Mouse (Mus musculus): ENCODE measurements around the gene Pkd1l2. TPM values are rescaled to one million over a fixed set of nuclear protein-coding genes. Genes with fewer than 3 reads are reported as not detected.

Gene Pkd1l2
- total RNA-seq, 2 experiments from 2014 or later, result 0.06 to 0.13 TPM

DNA sequence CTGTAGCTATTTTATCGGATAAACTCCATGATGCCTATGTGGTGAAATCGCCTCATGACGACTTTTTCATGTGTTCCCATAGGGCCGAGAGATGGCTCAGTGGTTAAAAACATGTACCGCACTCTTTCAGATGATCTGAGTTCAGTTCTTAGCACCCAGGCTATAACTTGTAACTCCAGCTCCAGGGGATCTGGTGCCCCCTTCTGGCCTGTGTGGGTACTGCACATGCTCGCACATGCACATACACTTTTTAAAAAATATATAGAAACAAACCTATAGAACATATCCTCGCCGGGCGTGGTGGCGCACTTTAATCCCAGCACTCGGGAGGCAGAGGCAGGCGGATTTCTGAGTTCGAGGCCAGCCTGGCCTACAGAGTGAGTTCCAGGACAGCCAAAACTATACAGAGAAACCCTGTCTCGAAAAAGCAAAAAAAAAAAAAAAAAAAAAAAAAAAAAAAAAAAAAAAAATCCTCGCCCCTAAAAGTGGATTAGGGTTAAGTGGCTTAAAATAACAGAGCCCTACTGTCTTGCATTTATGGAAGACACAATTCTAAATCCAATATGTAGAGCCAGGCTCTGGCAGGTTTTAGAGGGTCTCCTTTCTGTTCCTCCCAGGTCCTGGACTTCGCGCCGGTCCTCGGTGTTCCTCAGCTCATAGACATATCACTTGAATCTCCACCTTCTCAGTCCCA is 26.9 kb upstream of the Pkd1l2 start:
- intact Hi-C loops (cut with DNase I), result loop anchor here (2.0 kb wide), 1 partner anchor 366 kb away; no protein-coding TSS in a partner anchor
- no peak for DNase-seq
- peak; percentile 56 for TF ChIP-seq CTCF (IDR thresholded peaks at IDR 0.05)
- Histone ChIP-seq H3K27ac (no peak overlapping the region), H3K4me3 (no peak overlapping the region)

DNA sequence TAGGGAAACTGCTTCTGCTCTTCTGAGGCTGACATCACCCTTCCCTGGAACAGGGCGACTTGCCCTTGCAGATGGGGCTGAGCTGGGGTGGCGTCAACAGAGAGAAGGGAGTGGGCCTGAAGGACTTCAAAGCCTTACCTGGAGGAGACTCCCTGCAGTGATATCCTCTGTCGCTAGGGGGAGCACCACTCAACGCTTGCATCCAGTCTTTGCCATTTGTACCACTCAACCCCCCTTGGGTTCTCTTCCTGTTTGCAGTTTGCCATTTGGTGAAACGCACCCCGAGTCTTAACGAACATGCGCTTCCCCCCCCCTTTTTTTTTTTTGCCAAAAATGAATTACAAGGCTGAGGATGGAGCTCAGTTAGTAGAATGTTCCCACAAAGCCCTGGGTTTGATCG is 25.3 kb upstream of the Pkd1l2 start:
- Histone ChIP-seq H3K4me3 (no peak overlapping the region), H3K27ac (no peak overlapping the region)
- intact Hi-C loops (cut with DNase I), result no loop called here
- peak; percentile 63 for DNase-seq
- TF ChIP-seq CTCF (IDR thresholded peaks at IDR 0.05), result peak; percentile 84

- no peak for TF ChIP-seq CTCF (IDR thresholded peaks at IDR 0.05)
- DNase-seq, result no peak
- Histone ChIP-seq H3K4me3 (no peak overlapping the region), H3K27ac (no peak overlapping the region)
- intact Hi-C loops (cut with DNase I), result no loop called here
Observed at GRCm38 (mm10) chr8:117097564-117098191, 15.4 kb upstream of the Pkd1l2 start.

- intact Hi-C loops (cut with DNase I), result no loop called here
- Histone ChIP-seq H3K27ac (no peak overlapping the region), H3K4me3 (no peak overlapping the region)
- no peak for DNase-seq
- no peak for TF ChIP-seq CTCF (IDR thresholded peaks at IDR 0.05)
Observed at GRCm38 (mm10) chr8:117097051-117097563, 14.9 kb upstream of the Pkd1l2 start.

DNA sequence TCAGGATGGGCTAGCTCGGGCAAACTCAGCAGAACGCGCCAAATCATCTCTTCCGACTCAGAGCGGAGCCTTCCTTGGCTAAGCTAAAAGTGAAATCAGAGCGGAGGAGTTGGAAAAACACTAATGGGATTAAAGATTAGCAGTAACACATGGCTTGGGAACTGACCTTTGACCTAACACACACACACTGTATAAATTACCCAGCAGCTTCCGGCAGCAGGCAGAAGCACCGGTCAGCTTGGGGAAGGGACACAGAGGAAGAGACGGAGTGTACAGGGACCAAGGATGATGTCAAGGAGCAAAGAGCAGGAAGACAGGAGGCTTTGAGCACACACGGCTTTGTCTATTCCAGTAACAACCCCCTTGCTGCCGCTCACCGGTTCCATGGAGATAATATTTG is 13.4 kb upstream of the Pkd1l2 start, which contains the start of gene Bco1:
TSS of gene Bco1 (plus strand) at position 208 of the 400 bp plus-strand sequence.
- DNase-seq, result no peak
- Histone ChIP-seq H3K4me3 (no peak within 1 kb of the TSS), H3K27ac (no peak within 1 kb of the TSS)
- intact Hi-C loops (cut with DNase I), result no loop called here
- TF ChIP-seq CTCF (IDR thresholded peaks at IDR 0.05), result no peak

DNA sequence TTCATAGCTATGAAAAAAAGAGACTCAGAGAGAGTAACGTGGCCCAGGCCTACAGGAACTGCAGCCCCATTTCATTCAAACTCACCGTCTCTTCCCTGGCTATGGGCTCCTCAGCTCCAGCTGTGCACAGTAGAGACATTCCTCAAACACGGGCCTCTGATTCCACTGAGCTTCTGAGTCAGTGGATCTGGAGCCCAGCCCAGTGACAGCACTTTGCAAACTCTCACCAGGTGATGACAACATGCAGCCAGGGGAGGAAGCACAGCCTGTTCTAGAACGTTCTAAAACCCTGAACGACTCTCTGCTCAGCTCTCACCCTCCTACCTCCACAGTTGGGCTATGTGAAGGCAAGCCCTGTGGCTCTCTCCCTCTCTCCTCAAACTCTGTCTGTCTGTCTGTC is 11.8 kb upstream of the Pkd1l2 start:
- intact Hi-C loops (cut with DNase I), result no loop called here
- TF ChIP-seq CTCF (IDR thresholded peaks at IDR 0.05), result no peak
- Histone ChIP-seq H3K4me3 (no peak overlapping the region), H3K27ac (no peak overlapping the region)
- peak; percentile 44 for DNase-seq

DNA sequence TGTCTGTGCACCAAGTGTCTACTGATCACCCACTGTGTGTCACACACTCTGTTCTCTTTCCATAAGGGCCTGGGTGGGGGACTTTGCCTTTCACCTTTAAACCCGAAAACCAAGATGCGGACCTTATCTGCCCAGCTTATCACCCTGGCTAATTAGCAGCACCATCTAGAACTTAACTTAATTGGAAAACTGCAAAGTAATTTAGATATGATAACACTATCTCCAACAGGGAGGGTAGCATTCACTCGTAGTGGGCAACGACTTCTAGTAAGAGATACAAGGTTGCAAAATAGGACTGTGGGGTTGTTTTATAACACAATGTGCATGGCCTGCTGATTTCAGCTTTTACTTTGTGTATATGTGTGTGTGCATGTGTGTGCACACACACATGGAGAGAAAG is 7.6 kb upstream of the Pkd1l2 start:
- no peak overlapping the region for H3K27ac ChIP-seq
- H3K4me3 ChIP-seq, result no peak overlapping the region
- intact Hi-C loops (cut with DNase I), result no loop called here
- DNase-seq, result no peak
- no peak for TF ChIP-seq CTCF (IDR thresholded peaks at IDR 0.05)

GRCm38 (mm10) chr8:117087036-117087435 is 4.8 kb upstream of the Pkd1l2 start:
- intact Hi-C loops (cut with DNase I), result no loop called here
- TF ChIP-seq CTCF (IDR thresholded peaks at IDR 0.05), result no peak
- DNase-seq, result no peak
- Histone ChIP-seq H3K4me3 (no peak overlapping the region), H3K27ac (no peak overlapping the region)

- intact Hi-C loops (cut with DNase I), result no loop called here
- no peak for TF ChIP-seq CTCF (IDR thresholded peaks at IDR 0.05)
- Histone ChIP-seq H3K4me3 (no peak overlapping the region), H3K27ac (no peak overlapping the region)
- DNase-seq, result no peak
Observed at GRCm38 (mm10) chr8:117085521-117085920, 3.3 kb upstream of the Pkd1l2 start.

- no peak overlapping the region for H3K4me3 ChIP-seq
- DNase-seq, result no peak
- no peak overlapping the region for H3K27ac ChIP-seq
- TF ChIP-seq CTCF (IDR thresholded peaks at IDR 0.05), result no peak
- intact Hi-C loops (cut with DNase I), result no loop called here
Observed at GRCm38 (mm10) chr8:117082947-117083559, 804 bp upstream of the Pkd1l2 start.

DNA sequence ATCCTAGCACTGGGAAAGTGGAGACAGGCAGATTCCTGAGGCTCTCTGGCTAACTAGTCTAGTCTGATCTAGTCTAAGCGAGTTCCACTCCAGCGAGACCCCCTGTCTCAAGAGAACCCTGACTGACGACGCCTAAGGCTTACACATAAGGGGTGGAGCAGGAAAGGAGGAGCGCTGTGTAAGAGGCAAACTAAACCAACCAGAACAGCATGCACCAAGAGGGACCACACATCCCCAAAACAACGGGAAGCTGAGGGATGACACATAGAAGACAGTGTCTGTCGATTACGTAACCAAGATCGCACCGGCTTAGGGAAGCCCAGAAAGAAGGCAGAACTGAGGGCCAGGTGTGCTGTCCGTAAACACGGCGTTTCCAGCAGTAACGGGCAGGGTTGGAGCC is 2.6 kb downstream of the Pkd1l2 start:
- intact Hi-C loops (cut with DNase I), result no loop called here
- DNase-seq, result no peak
- TF ChIP-seq CTCF (IDR thresholded peaks at IDR 0.05), result no peak

DNA sequence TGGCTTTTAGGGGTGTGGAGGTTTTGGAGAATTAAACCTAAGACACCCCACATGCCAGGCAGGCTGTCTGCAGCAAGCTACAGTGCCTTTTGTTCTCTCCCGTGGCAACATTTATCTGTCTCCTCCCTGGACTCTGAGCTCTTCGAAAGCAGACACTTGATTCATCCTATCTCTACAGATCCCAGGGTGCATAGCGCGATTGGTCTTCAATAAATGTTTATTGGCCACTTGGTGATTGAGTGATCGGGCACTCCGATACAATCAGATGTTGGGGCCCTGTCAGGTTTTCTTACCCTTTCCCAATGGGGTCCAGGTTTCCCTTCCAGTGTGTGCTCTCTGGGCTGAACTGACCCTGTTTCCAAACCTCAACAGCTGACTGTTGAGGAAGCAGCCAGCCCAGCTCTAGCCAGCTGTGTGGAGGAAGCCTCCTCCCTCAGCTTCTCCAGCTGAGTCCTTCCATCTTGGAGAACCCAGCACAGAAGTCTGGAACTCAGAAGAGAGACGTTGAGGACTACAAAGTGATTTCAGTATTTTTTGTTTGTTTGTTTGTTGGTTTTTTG is 3.8 kb downstream of the Pkd1l2 start:
- H3K27ac ChIP-seq, result no peak overlapping the region
- DNase-seq, result no peak
- no peak overlapping the region for H3K4me3 ChIP-seq
- intact Hi-C loops (cut with DNase I), result no loop called here
- TF ChIP-seq CTCF (IDR thresholded peaks at IDR 0.05), result no peak

More for the DNA sequence above, 2.6 kb downstream of the Pkd1l2 start:
- no peak overlapping the region for H3K27ac ChIP-seq
- no peak overlapping the region for H3K4me3 ChIP-seq
